Mouse (Mus musculus) liver, embryonic 14.5 days (tissue): ENCODE measurements around the gene Pipox. TPM values are rescaled to one million over a fixed set of nuclear protein-coding genes. Genes with fewer than 3 reads are reported as not detected.

Experiments
- ATAC-seq: fragments of 200-750 bp; cut with Nextera tagmentation; 2 replicates; pipeline ENCODE4 v1.8.0; 2017; ENCODE audit warnings: moderate number of reproducible peaks, mild to moderate bottlenecking, moderate library complexity; ENCODE audit not compliant: insufficient read depth
- DNase-seq, 3 experiments: peaks; one replicate each; pipeline ENCODE4 v3.0.0-alpha.2; 2012 to 2013; ENCODE audit warnings: low read depth in 3 of 3, low spot score in 3 of 3
- H3K27ac ChIP-seq: fragments of 300-500 bp; sonication (generic); 2 replicates; pipeline ENCODE4 v1.5.1; 2014; ENCODE audit warnings: moderate library complexity, mild to moderate bottlenecking, control low read depth, inconsistent platforms
- H3K27me3 ChIP-seq: fragments of 300-500 bp; sonication (generic); 2 replicates; pipeline ENCODE4 v1.6.1; 2014; ENCODE audit warnings: mild to moderate bottlenecking, low read length, moderate library complexity; ENCODE audit not compliant: control insufficient read depth, insufficient read depth
- H3K36me3 ChIP-seq: fragments of 300-500 bp; sonication (generic); replicated peaks from 2 replicates; pipeline ENCODE4 v1.6.1; 2014; ENCODE audit warnings: low read depth; ENCODE audit not compliant: control insufficient read depth, insufficient read depth
- H3K4me1 ChIP-seq, 2 experiments: fragments of 200-500 bp in 1 of 2; fragments of 300-500 bp in 1 of 2; sonication (generic) in 1 of 2; replicated peaks; 2 replicates each; pipeline ENCODE4 v1.6.1; 2012 to 2014; ENCODE audit warnings: antibody characterized with exemption in 1 of 2, inconsistent platforms in 1 of 2, low read length in 1 of 2; ENCODE audit not compliant: control insufficient read depth in 2 of 2, insufficient read depth in 2 of 2
- H3K4me2 ChIP-seq: fragments of 300-500 bp; sonication (generic); 2 replicates; pipeline ENCODE4 v1.6.1; 2014; ENCODE audit warnings: low read depth, mild to moderate bottlenecking, control low read depth, moderate library complexity
- H3K4me3 ChIP-seq, 2 experiments: fragments of 200-500 bp in 1 of 2; fragments of 300-500 bp in 1 of 2; sonication (generic) in 1 of 2; 2 replicates each; pipeline ENCODE4 v1.5.1; 2012 to 2014; ENCODE audit warnings: low read depth in 2 of 2, low read length in 2 of 2, mild to moderate bottlenecking in 2 of 2, control low read depth in 1 of 2, inconsistent platforms in 1 of 2, moderate library complexity in 1 of 2; ENCODE audit not compliant: insufficient read depth in 1 of 2
- H3K9ac ChIP-seq: fragments of 300-500 bp; sonication (generic); replicated peaks from 2 replicates; pipeline ENCODE4 v1.6.1; 2014; ENCODE audit warnings: mild to moderate bottlenecking, control low read depth, moderate library complexity
- H3K9me3 ChIP-seq: fragments of 300-500 bp; sonication (generic); 2 replicates; pipeline ENCODE4 v1.6.1; 2016; ENCODE audit warnings: low read length, mixed read lengths; ENCODE audit not compliant: control insufficient read depth
- CTCF ChIP-seq: IDR thresholded peaks from 2 replicates; pipeline ENCODE4 v1.5.1; 2016; ENCODE audit warnings: antibody characterized with exemption, low read depth, control low read depth
- EP300 ChIP-seq: IDR thresholded peaks from 2 replicates; pipeline ENCODE4 v1.6.1; 2016; ENCODE audit warnings: antibody characterized with exemption, low read depth
- WGBS: fragments of 180-500 bp; shearing (Covaris S2); extraction: QIAGEN DNeasy Blood & Tissue Kit; methylation state at CpG from one replicate; pipeline ENCODE4 v1.1.7; 2014; ENCODE audit not compliant: insufficient replicate concordance; 5-methylcytosine and 5-hydroxymethylcytosine counted together
- polyA plus RNA-seq, 2 experiments: library from polyadenylated mRNA; depleted of rRNA in 1 of 2; stranded (reverse) in 1 of 2; unstranded in 1 of 2; fragments of >200 nt; fragmentation: Nextera tagmentation in 1 of 2; extraction: Ambion mirVana in 1 of 2; gene quantifications; 2 replicates each; pipeline versions ENCODE4 v1.2.1 to v1.2.3; 2012 to 2014

Gene Pipox
- polyA plus RNA-seq, 2 experiments = 14.1 to 15.6 TPM

GRCm38 (mm10) chr11:77892883-77893282, 1.0 kb downstream of the Pipox start:
- Histone ChIP-seq H3K27ac (no peak overlapping the region), H3K4me3 (peak overlapping the region; percentile 21 to 24; a peak in 3 of 4 replicates), H3K27me3 (peaks cover 18% of the 10 kb centered on the region), H3K4me2 (peak overlapping the region; percentile 41), H3K36me3 (no peaks in the 10 kb centered on the region), H3K9ac (no peak overlapping the region), H3K9me3 (no peaks in the 10 kb centered on the region), H3K4me1 (peaks cover 0 to 5% of the 10 kb centered on the region in 2 experiments; a peak in 2 of 4 replicates)
- ATAC-seq = no peak
- WGBS = 21% methylated on average over 5 of the region's 5 CpGs
- no peak for TF ChIP-seq CTCF
- TF ChIP-seq EP300 = no peak
- DNase-seq = no peak

GRCm38 (mm10) chr11:77890648-77891258, 3.1 kb downstream of the Pipox start:
- Histone ChIP-seq H3K9ac (no peak overlapping the region), H3K4me1 (peaks cover 0 to 5% of the 10 kb centered on the region in 2 experiments; a peak in 2 of 4 replicates), H3K27ac (no peak overlapping the region), H3K27me3 (peaks cover 1% of the 10 kb centered on the region), H3K4me3 (no peak overlapping the region), H3K9me3 (no peaks in the 10 kb centered on the region), H3K4me2 (no peak overlapping the region), H3K36me3 (no peaks in the 10 kb centered on the region)
- ATAC-seq (no peak), DNase-seq (no peak)
- TF ChIP-seq EP300 (no peak), CTCF (no peak)
- WGBS = 50% methylated on average over 2 of the region's 2 CpGs

GRCm38 (mm10) chr11:77889484-77889883, 4.4 kb downstream of the Pipox start:
- ATAC-seq (no peak), DNase-seq (no peak)
- H3K4me2 ChIP-seq = no peak overlapping the region
- WGBS = 8% methylated on average over 1 of the region's 2 CpGs
- H3K36me3 ChIP-seq = no peaks in the 10 kb centered on the region
- H3K27ac ChIP-seq = no peak overlapping the region
- TF ChIP-seq CTCF (no peak), EP300 (no peak)
- no peak overlapping the region for H3K9ac ChIP-seq
- no peaks in the 10 kb centered on the region; the same call in 1 of the 2 replicates for H3K27me3 ChIP-seq
- H3K9me3 ChIP-seq = no peaks in the 10 kb centered on the region
- no peak overlapping the region for H3K4me3 ChIP-seq
- 0 out of 4 replicates have a peak, but pooled peaks cover 0 to 5% of the 10 kb centered on the region in 2 experiments for H3K4me1 ChIP-seq

GRCm38 (mm10) chr11:77888846-77889245, 5.0 kb downstream of the Pipox start:
- no peak overlapping the region for H3K4me3 ChIP-seq
- H3K4me2 ChIP-seq = no peak overlapping the region
- TF ChIP-seq EP300 = no peak
- no peak for TF ChIP-seq CTCF
- no peak overlapping the region for H3K9ac ChIP-seq
- H3K4me1 ChIP-seq = 0 out of 4 replicates have a peak, but pooled peaks cover 0 to 3% of the 10 kb centered on the region in 2 experiments
- no peak overlapping the region for H3K27ac ChIP-seq
- WGBS = 51% methylated on average over 5 of the region's 5 CpGs
- DNase-seq (no peak), ATAC-seq (no peak)
- no peaks in the 10 kb centered on the region; the same call in 1 of the 2 replicates for H3K27me3 ChIP-seq
- no peaks in the 10 kb centered on the region for H3K36me3 ChIP-seq
- H3K9me3 ChIP-seq = no peaks in the 10 kb centered on the region

- Histone ChIP-seq H3K4me2 (no peak overlapping the region), H3K27ac (no peak overlapping the region), H3K4me1 (0 out of 4 replicates have a peak, but pooled peaks cover 0 to 1% of the 10 kb centered on the region in 2 experiments), H3K9me3 (no peaks in the 10 kb centered on the region), H3K27me3 (no peaks in the 10 kb centered on the region; the same call in 1 of the 2 replicates), H3K36me3 (no peaks in the 10 kb centered on the region), H3K4me3 (no peak overlapping the region), H3K9ac (no peak overlapping the region)
- 35% methylated on average over 17 of the region's 17 CpGs for WGBS
- ATAC-seq (no peak), DNase-seq (no peak)
- TF ChIP-seq EP300 (no peak), CTCF (no peak)
Observed at GRCm38 (mm10) chr11:77887373-77887960, 6.4 kb downstream of the Pipox start.
